Mouse (Mus musculus): ENCODE measurements around the gene Gm21958. TPM values are rescaled to one million over a fixed set of nuclear protein-coding genes. Genes with fewer than 3 reads are reported as not detected.

The Gm21958 gene
- total and polyA plus RNA-seq, 2 experiments = not detected

- TF ChIP-seq POLR2A (IDR thresholded peaks at IDR 0.05; ENCODE audit: extremely low read depth, insufficient read depth, low read length) (0 out of 2 replicates have a peak, but pooled peaks have one; percentile 26), CTCF (IDR thresholded peaks at IDR 0.05; ENCODE audit: low read depth, low read length) (no peak)
Measured at GRCm38 (mm10) chr3:54755145-54756041, 41.2 kb upstream of the Gm21958 start, which contains the start of gene Smad9. Gene Smad9 (plus strand): TSS chr3:54755582.

DNA sequence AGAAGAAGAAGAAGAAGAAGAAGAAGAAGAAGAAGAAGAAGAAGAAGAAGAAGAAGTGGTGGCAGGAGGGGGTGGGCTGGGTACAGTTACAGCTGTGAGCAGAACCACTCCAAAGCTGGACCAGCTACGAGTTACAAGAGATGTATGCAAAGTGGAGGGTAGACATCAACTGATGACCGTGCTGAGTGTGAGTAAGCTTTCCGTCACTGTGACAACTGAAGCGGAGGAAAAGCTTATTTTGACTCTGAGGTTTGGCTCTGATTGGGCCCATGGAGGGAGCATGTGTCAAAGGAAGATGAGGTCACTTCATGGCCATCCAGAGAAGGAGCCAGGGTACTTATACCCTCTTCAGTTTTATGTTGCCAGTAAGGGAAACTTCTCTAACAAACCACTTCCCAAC lies 39.3 kb upstream of the Gm21958 start:
- no peak for DNase-seq (ENCODE audit: extremely low read depth, low read depth, low spot score)
- H3K36me3 ChIP-seq (ENCODE audit: control insufficient read depth, insufficient read depth, low read length) = peaks cover 5% of the 10 kb centered on the region
- 82% methylated on average over 4 of the region's 4 CpGs for whole genome bisulfite sequencing
- H3K79me2 ChIP-seq (ENCODE audit: control insufficient read depth, insufficient read depth, low read length) = peaks cover 4% of the 10 kb centered on the region
- H3K27ac ChIP-seq (replicated peaks; ENCODE audit: insufficient read depth, low read depth, low read length) = no peak overlapping the region
- H3K4me1 ChIP-seq (ENCODE audit: control insufficient read depth, insufficient read depth, low read length) = peaks cover 5% of the 10 kb centered on the region
- no peak for TF ChIP-seq CTCF (IDR thresholded peaks at IDR 0.05; ENCODE audit: low read depth, low read length)
- no peaks in the 10 kb centered on the region for H3K27me3 ChIP-seq (ENCODE audit: control insufficient read depth, insufficient read depth, low read length)
- H3K4me3 ChIP-seq (ENCODE audit: insufficient read depth, low read depth, low read length) = no peak overlapping the region
- no peak overlapping the region for H3K9ac ChIP-seq (ENCODE audit: low read depth, low read length)

More at GRCm38 (mm10) chr3:54755145-54756041, 41.2 kb upstream of the Gm21958 start, which contains the start of gene Smad9:
- H3K9ac ChIP-seq (ENCODE audit: low read depth, low read length) = peak within 1 kb of the TSS; percentile 97
- peaks cover 8% of the 10 kb centered on the region for H3K79me2 ChIP-seq (ENCODE audit: control insufficient read depth, insufficient read depth, low read length)
- WGBS = 1% methylated on average over 66 of the region's 66 CpGs
- H3K27me3 ChIP-seq (ENCODE audit: control insufficient read depth, insufficient read depth, low read length) = no peaks in the 10 kb centered on the region
- H3K27ac ChIP-seq (replicated peaks; ENCODE audit: insufficient read depth, low read depth, low read length) = peak within 1 kb of the TSS; percentile 65
- no peak for DNase-seq (ENCODE audit: extremely low read depth, low read depth, low spot score)
- H3K36me3 ChIP-seq (ENCODE audit: control insufficient read depth, insufficient read depth, low read length) = no peaks in the 10 kb centered on the region
- peak within 1 kb of the TSS; percentile 96 for H3K4me3 ChIP-seq (ENCODE audit: insufficient read depth, low read depth, low read length)
- peaks cover 14% of the 10 kb centered on the region for H3K4me1 ChIP-seq (ENCODE audit: control insufficient read depth, insufficient read depth, low read length)

DNA sequence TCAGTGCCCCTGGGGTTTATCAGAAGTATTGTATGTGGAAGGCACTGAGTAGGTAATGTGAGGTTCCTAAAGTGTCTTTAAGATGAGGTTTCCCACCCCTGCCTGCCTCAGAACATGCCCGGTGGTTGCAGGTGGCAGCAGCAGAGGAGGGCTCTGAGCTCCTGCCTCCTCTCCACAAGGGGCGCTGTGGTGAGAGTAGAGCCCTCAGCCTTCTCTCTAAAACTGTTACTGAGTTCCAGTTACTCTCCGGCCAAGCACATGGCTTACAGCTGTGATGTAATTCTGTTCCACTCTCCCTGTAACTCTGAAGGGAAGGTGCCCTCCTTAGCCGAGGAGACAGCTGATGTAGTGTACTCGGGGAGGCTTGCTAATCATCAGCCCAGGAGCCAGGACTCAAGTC lies 31.6 kb upstream of the Gm21958 start:
- Histone ChIP-seq H3K4me1 (ENCODE audit: control insufficient read depth, insufficient read depth, low read length) (no peaks in the 10 kb centered on the region), H3K27me3 (ENCODE audit: control insufficient read depth, insufficient read depth, low read length) (no peaks in the 10 kb centered on the region), H3K79me2 (ENCODE audit: control insufficient read depth, insufficient read depth, low read length) (no peaks in the 10 kb centered on the region), H3K4me3 (ENCODE audit: insufficient read depth, low read depth, low read length) (no peak overlapping the region), H3K36me3 (ENCODE audit: control insufficient read depth, insufficient read depth, low read length) (peaks cover 39% of the 10 kb centered on the region), H3K9ac (ENCODE audit: low read depth, low read length) (no peak overlapping the region), H3K27ac (replicated peaks; ENCODE audit: insufficient read depth, low read depth, low read length) (no peak overlapping the region)
- DNase-seq (ENCODE audit: extremely low read depth, low read depth, low spot score) = no peak
- TF ChIP-seq POLR2A (IDR thresholded peaks at IDR 0.05; ENCODE audit: extremely low read depth, insufficient read depth, low read length) (no peak), CTCF (IDR thresholded peaks at IDR 0.05; ENCODE audit: low read depth, low read length) (peak; percentile 69)
- 70% methylated on average over 5 of the region's 5 CpGs for WGBS

DNA sequence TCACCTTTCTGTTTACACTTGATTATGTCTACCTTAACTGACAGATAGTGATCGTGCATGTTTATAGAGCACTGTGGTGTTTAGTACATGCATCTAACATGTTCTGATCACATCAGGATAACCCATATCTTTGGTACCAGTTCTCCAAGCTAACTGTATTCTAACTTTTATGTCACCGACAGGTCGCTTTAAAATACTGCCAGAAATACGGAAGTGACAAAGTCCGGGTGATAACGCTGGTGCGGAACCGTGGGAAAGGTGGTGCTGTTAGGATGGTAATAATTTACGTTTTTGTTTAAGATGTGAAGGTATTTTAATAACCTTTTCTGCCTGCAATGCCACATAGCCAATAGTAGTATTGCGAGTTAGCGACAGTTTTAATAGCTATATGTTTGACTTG lies 27.8 kb upstream of the Gm21958 start:
- TF ChIP-seq POLR2A (IDR thresholded peaks at IDR 0.05; ENCODE audit: extremely low read depth, insufficient read depth, low read length) = no peak
- TF ChIP-seq CTCF (IDR thresholded peaks at IDR 0.05; ENCODE audit: low read depth, low read length) = no peak
- Histone ChIP-seq H3K4me1 (ENCODE audit: control insufficient read depth, insufficient read depth, low read length) (no peaks in the 10 kb centered on the region), H3K4me3 (ENCODE audit: insufficient read depth, low read depth, low read length) (no peak overlapping the region), H3K36me3 (ENCODE audit: control insufficient read depth, insufficient read depth, low read length) (peaks cover 35% of the 10 kb centered on the region), H3K9ac (ENCODE audit: low read depth, low read length) (no peak overlapping the region), H3K27ac (replicated peaks; ENCODE audit: insufficient read depth, low read depth, low read length) (no peak overlapping the region), H3K79me2 (ENCODE audit: control insufficient read depth, insufficient read depth, low read length) (no peaks in the 10 kb centered on the region), H3K27me3 (ENCODE audit: control insufficient read depth, insufficient read depth, low read length) (no peaks in the 10 kb centered on the region)
- 97% methylated on average over 11 of the region's 11 CpGs for WGBS
- no peak for DNase-seq (ENCODE audit: extremely low read depth, low read depth, low spot score)

DNA sequence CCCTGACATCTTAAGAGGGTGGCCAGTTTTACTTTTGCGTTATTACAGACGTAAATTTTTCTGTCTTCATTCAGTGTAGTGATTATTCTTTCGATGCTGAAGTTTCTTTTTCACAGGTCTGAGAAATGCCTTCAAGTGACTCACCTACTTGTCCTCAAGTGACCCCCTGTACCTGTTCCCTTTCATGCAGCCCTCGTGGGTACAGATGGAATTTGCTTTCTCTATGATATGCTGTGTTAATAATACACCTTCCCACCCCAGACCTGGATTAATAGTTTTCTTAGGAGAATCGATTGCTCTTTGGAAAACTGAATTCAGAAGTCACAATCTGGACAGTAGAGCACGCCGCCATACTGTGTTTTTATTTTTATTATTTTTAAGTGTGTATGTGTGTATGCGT lies 23.2 kb upstream of the Gm21958 start:
- no peaks in the 10 kb centered on the region for H3K79me2 ChIP-seq (ENCODE audit: control insufficient read depth, insufficient read depth, low read length)
- TF ChIP-seq POLR2A (IDR thresholded peaks at IDR 0.05; ENCODE audit: extremely low read depth, insufficient read depth, low read length) (no peak), CTCF (IDR thresholded peaks at IDR 0.05; ENCODE audit: low read depth, low read length) (no peak)
- no peak for DNase-seq (ENCODE audit: extremely low read depth, low read depth, low spot score)

More for the DNA sequence above, 23.2 kb upstream of the Gm21958 start:
- no peak overlapping the region for H3K9ac ChIP-seq (ENCODE audit: low read depth, low read length)
- no peak overlapping the region for H3K27ac ChIP-seq (replicated peaks; ENCODE audit: insufficient read depth, low read depth, low read length)
- H3K4me3 ChIP-seq (ENCODE audit: insufficient read depth, low read depth, low read length) = no peak overlapping the region
- H3K4me1 ChIP-seq (ENCODE audit: control insufficient read depth, insufficient read depth, low read length) = peaks cover 4% of the 10 kb centered on the region; the same call in 1 of the 2 replicates
- WGBS = 92% methylated on average over 8 of the region's 8 CpGs
- H3K27me3 ChIP-seq (ENCODE audit: control insufficient read depth, insufficient read depth, low read length) = no peaks in the 10 kb centered on the region
- peaks cover 17% of the 10 kb centered on the region for H3K36me3 ChIP-seq (ENCODE audit: control insufficient read depth, insufficient read depth, low read length)

Data from liver, adult 2 months (tissue).